Mouse (Mus musculus) lung, embryonic 14.5 days (tissue): ENCODE results near the gene D3Ertd254e. TPM values are rescaled to one million over a fixed set of nuclear protein-coding genes. Genes with fewer than 3 reads are reported as not detected.
"Not testable (repeated sequence)": the region's sequence is repeated elsewhere in the genome, so short reads cannot be mapped to it uniquely, and the experiment has no call there.

Experiments used
- ATAC-seq: fragments of 200-750 bp; cut with Nextera tagmentation; 2 replicates; pipeline ENCODE4 v1.8.0; 2017; ENCODE audit warnings: mild to moderate bottlenecking, moderate TSS enrichment, moderate library complexity; ENCODE audit not compliant: insufficient read depth
- DNase-seq: peaks from one replicate; pipeline ENCODE4 v3.0.0-alpha.2; 2015
- H3K27ac ChIP-seq: fragments of 300-500 bp; sonication (generic); 2 replicates; pipeline ENCODE4 v1.5.1; 2014; ENCODE audit warnings: low read depth, mild to moderate bottlenecking, moderate library complexity
- H3K27me3 ChIP-seq: fragments of 300-500 bp; sonication (generic); 2 replicates; pipeline ENCODE4 v1.6.1; 2014; ENCODE audit warnings: low read length, control low read depth; ENCODE audit not compliant: insufficient read depth
- H3K36me3 ChIP-seq: fragments of 300-500 bp; sonication (generic); 2 replicates; pipeline ENCODE4 v1.6.1; 2014; ENCODE audit warnings: control low read depth; ENCODE audit not compliant: insufficient read depth
- H3K4me1 ChIP-seq: fragments of 300-500 bp; sonication (generic); 2 replicates; pipeline ENCODE4 v1.6.1; 2014; ENCODE audit warnings: antibody characterized with exemption, control low read depth; ENCODE audit not compliant: insufficient read depth
- H3K4me2 ChIP-seq: fragments of 300-500 bp; sonication (generic); 2 replicates; pipeline ENCODE4 v1.6.1; 2014; ENCODE audit warnings: mild to moderate bottlenecking
- H3K4me3 ChIP-seq: fragments of 300-500 bp; sonication (generic); 2 replicates; pipeline ENCODE4 v1.5.1; 2014; ENCODE audit warnings: low read depth, low read length
- H3K9ac ChIP-seq: fragments of 300-500 bp; sonication (generic); 2 replicates; pipeline ENCODE4 v1.6.1; 2014
- H3K9me3 ChIP-seq: fragments of 300-500 bp; sonication (generic); 2 replicates; pipeline ENCODE4 v1.6.1; 2016; ENCODE audit warnings: low read depth, low read length, control low read depth
- CTCF ChIP-seq: IDR thresholded peaks from 2 replicates; pipeline ENCODE4 v1.5.1; 2016; ENCODE audit warnings: antibody characterized with exemption, low read depth
- WGBS: fragments of 180-500 bp; shearing (Covaris S2); extraction: QIAGEN DNeasy Blood & Tissue Kit; methylation state at CpG from one replicate; pipeline ENCODE4 v1.1.7; 2014; 5-methylcytosine and 5-hydroxymethylcytosine counted together
- polyA plus RNA-seq: library from polyadenylated mRNA; unstranded; fragments of >200 nt; fragmentation: Nextera tagmentation; extraction: Ambion mirVana; gene quantifications from 2 replicates; pipeline ENCODE4 v1.2.1, GENCODE M21; 2014

Gene D3Ertd254e
- 9.7 and 10.4 TPM in 2 replicates for polyA plus RNA-seq

- Histone ChIP-seq H3K4me1 (peaks cover 8% of the 10 kb centered on the region), H3K4me3 (peak within 1 kb of the TSS; percentile 89), H3K9me3 (no peaks in the 10 kb centered on the region), H3K27me3 (no peaks in the 10 kb centered on the region), H3K9ac (peak within 1 kb of the TSS; percentile 93), H3K36me3 (no peaks in the 10 kb centered on the region), H3K27ac (peak within 1 kb of the TSS; percentile 94), H3K4me2 (peak within 1 kb of the TSS; percentile 75)
- ATAC-seq (peak; percentile 100), DNase-seq (peak; percentile 96)
- under 1% methylated on average over 53 of the region's 54 CpGs for WGBS
- peak; percentile 29; the same call in 1 of the 2 replicates for TF ChIP-seq CTCF
Observed at GRCm38 (mm10) chr3:36150934-36151686, at the start of gene D3Ertd254e. D3Ertd254e (plus strand) TSS chr3:36151017.

DNA sequence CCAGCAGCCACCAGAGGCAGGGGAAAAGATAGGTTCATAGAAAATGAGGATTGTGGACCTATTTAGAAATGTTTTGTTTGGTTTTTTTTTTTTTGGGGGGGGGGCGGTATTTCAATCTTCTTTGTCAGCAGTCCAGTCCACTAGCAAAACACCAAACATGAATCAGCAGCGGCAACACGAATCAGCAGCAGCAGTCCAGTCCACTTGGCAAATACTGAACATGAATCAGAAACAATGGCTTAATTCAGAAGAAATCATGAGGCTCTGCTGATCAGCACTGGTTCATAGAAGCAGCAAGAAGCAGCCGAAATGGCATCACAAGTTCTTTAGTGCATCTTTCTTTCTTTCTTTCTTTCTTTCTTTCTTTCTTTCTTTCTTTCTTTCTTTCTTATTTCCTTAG lies 34.7 kb upstream of the D3Ertd254e start:
- H3K27me3 ChIP-seq, result no peaks in the 10 kb centered on the region
- H3K4me1 ChIP-seq, result no peaks in the 10 kb centered on the region
- no peak for TF ChIP-seq CTCF
- no peaks in the 10 kb centered on the region for H3K36me3 ChIP-seq
- no peak overlapping the region for H3K4me3 ChIP-seq
- no peak for ATAC-seq
- DNase-seq, result no peak
- H3K9me3 ChIP-seq, result no peaks in the 10 kb centered on the region
- H3K9ac ChIP-seq, result no peak overlapping the region
- H3K27ac ChIP-seq, result no peak overlapping the region
- H3K4me2 ChIP-seq, result no peak overlapping the region
- WGBS, result 82% methylated on average over 4 of the region's 4 CpGs

DNA sequence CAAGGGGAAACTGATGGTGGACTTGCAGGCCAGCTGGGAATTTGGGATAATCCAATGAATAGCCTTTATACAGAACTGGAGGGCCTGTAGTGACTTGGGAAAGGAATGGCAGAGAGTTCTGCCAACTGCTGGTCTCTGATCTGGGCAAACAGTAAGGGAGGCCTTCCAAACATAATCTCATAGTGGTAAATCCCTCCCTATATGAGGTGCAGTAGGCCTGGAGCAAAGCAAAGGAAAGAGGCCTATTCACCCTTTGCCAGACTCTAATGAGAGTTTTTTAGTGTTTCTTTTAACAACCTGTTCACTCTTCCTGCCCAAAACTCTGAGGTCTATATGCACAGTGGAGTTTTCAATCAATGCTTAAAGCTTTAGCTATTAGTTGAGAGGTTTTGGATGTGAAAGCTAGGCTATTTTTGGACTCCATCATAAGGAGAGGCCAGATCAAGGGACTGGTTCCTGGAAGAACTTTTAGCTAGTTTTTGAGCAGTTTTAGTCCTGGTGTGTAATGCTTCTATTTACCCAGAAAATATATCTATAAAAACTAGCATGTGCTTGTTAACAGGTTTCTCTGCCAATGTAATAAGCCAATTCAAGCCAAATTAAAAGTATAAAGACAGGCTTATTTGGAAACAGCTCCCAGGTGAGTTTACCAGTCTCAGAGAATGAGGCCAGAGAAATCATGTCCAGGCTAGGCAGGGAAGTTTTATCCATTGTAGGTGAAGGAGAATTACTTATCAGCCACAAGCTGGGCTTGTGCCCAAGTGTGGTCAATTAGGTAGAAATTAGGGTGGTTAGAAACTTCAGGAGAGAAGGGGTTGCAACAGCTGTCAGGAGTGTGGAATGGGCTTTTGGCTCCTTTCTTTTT lies 30.9 kb upstream of the D3Ertd254e start:
- H3K4me3 ChIP-seq, result no peak overlapping the region
- no peak overlapping the region for H3K4me2 ChIP-seq
- H3K9ac ChIP-seq, result no peak overlapping the region
- no peak overlapping the region for H3K27ac ChIP-seq
- TF ChIP-seq CTCF, result no peak
- H3K27me3 ChIP-seq, result no peaks in the 10 kb centered on the region
- ATAC-seq, result no peak
- no peaks in the 10 kb centered on the region for H3K4me1 ChIP-seq
- H3K9me3 ChIP-seq, result no peaks in the 10 kb centered on the region; the same call in 1 of the 2 replicates
- no peaks in the 10 kb centered on the region for H3K36me3 ChIP-seq
- no peak for DNase-seq

DNA sequence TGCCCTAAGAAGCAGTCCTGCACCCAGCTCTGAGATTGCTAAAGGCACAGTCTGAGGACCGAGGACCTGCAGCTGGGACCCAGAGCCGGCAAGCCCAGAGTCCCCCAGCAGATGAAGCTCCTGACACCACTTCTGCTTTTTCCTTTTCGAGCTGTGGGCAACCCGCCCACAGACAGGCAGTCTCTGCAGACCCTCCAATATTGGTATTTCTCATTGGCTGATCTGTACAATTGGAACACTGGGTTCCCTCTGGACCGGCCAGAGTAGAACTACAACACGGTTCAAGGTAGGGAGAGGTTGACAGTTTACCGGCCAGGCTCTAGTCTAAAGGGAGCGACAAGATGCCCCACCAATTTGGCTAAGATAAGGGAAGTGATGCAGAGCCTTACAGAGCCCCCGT lies 24.6 kb upstream of the D3Ertd254e start:
- not testable (repeated sequence) for H3K4me1 ChIP-seq, ATAC-seq
- 85% methylated on average over 9 of the region's 9 CpGs for WGBS

DNA sequence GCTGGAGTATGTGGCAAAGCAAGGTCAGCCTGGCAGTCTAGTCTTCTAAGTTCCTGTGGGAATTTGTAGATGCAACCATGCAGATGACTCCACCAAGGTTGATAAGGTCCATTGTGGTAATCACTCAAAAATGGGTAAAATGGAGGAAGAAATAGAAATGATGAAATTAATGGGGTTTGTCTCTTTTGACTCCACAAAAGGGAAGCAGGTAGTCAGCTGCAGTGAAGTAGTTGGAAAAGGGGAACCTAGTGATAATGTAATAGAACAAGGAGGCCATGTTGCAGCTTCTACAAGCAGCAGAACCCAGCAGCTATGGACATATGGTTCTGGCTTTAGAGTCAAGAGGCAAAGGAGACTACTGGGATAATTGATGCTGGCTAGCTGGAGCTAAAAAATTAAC lies 14.7 kb upstream of the D3Ertd254e start:
- no peak for DNase-seq
- Histone ChIP-seq H3K4me2 (no peak overlapping the region), H3K9me3 (no peaks in the 10 kb centered on the region), H3K27ac (no peak overlapping the region), H3K36me3 (no peaks in the 10 kb centered on the region), H3K9ac (no peak overlapping the region), H3K4me1 (no peaks in the 10 kb centered on the region), H3K4me3 (no peak overlapping the region), H3K27me3 (no peaks in the 10 kb centered on the region)
- ATAC-seq, result no peak
- TF ChIP-seq CTCF, result no peak

More for the DNA sequence above, 24.6 kb upstream of the D3Ertd254e start:
- DNase-seq, H3K36me3 ChIP-seq, H3K4me2 ChIP-seq, H3K27ac ChIP-seq, H3K9me3 ChIP-seq, H3K27me3 ChIP-seq, H3K9ac ChIP-seq, H3K4me3 ChIP-seq: not testable (repeated sequence)

- H3K4me2 ChIP-seq, result no peak overlapping the region
- H3K4me3 ChIP-seq, result no peak overlapping the region
- DNase-seq (peak; percentile 79), ATAC-seq (no peak)
- H3K36me3 ChIP-seq, result no peaks in the 10 kb centered on the region
- 44% methylated on average over 2 of the region's 2 CpGs for WGBS
- no peaks in the 10 kb centered on the region for H3K4me1 ChIP-seq
- TF ChIP-seq CTCF, result peak; percentile 55
- H3K9ac ChIP-seq, result no peak overlapping the region
- H3K27me3 ChIP-seq, result no peaks in the 10 kb centered on the region
- no peak overlapping the region for H3K27ac ChIP-seq
- H3K9me3 ChIP-seq, result no peaks in the 10 kb centered on the region
Observed at GRCm38 (mm10) chr3:36137560-36137959, 13.3 kb upstream of the D3Ertd254e start.

DNA sequence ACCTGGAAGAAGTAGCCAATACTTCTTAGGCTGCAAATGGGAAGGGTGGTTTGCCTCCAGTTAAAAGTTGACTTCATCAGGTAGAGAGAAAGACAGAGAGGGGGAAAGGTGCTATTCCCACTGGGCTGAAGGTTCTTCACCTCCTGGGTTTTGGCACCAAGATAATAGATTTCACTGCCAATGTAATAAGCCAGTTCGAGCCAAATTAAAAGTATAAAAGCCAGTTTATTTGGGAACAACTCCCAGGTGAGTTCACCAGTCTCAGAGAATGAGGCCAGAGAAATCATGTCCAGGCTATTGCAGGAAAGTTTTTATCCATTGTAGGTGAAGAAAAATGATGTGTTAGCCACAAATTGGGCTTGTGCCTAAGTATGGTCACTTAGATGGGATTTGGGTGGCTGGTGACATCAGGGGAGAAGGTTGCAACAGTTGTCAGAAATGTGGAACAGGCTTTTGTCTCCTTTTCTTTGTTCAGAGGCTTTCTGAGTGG lies 12.6 kb upstream of the D3Ertd254e start:
- Histone ChIP-seq H3K36me3 (no peaks in the 10 kb centered on the region), H3K9ac (no peak overlapping the region), H3K27me3 (no peaks in the 10 kb centered on the region), H3K4me2 (no peak overlapping the region), H3K4me3 (no peak overlapping the region), H3K9me3 (no peaks in the 10 kb centered on the region), H3K27ac (no peak overlapping the region), H3K4me1 (no peaks in the 10 kb centered on the region)
- 65% methylated on average over 1 of the region's 1 CpGs for WGBS
- TF ChIP-seq CTCF, result no peak
- no peak for ATAC-seq
- DNase-seq, result no peak
